Mouse (Mus musculus) liver, adult (tissue): ENCODE data around the gene Vsig8.

Experiments
- GATA4 ChIP-seq: IDR thresholded peaks from 2 replicates; pipeline ENCODE4 v1.6.1; 2014; ENCODE audit warnings: mild to moderate bottlenecking, low read length; ENCODE audit not compliant: insufficient replicate concordance

Gene Vsig8

GRCm38 (mm10) chr1:172602326-172602725, 46.6 kb downstream of the Vsig8 start, which contains the start of gene Fcrl6:
Gene Fcrl6 (minus strand): TSS chr1:172602551.
- no peak for TF ChIP-seq GATA4

- TF ChIP-seq GATA4 = no peak
Measured at GRCm38 (mm10) chr1:172611304-172611703, 55.6 kb downstream of the Vsig8 start.

- TF ChIP-seq GATA4 = no peak
Measured at GRCm38 (mm10) chr1:172612745-172613144, 57.0 kb downstream of the Vsig8 start.
